Mouse (Mus musculus) thymus, postnatal 25 days (tissue): ENCODE results near the gene Slc23a2.

Source experiments
- DNase-seq: peaks from one replicate; pipeline ENCODE4 v3.0.0; 2022

Slc23a2 gene

GRCm38 (mm10) chr2:132017611-132018010 lies 127.3 kb downstream of the Slc23a2 start:
- DNase-seq = peak; percentile 44

- DNase-seq = no peak
These were observed 128.9 kb downstream of the Slc23a2 start for GRCm38 (mm10) chr2:132016034-132016433.

GRCm38 (mm10) chr2:132013152-132013551 lies 131.8 kb downstream of the Slc23a2 start:
- DNase-seq = no peak

- DNase-seq = no peak
These were observed 134.1 kb downstream of the Slc23a2 start for GRCm38 (mm10) chr2:132010781-132011180.

- DNase-seq = no peak
These were observed 136.7 kb downstream of the Slc23a2 start for GRCm38 (mm10) chr2:132008186-132008585.

- DNase-seq = no peak
These were observed 137.5 kb downstream of the Slc23a2 start for GRCm38 (mm10) chr2:132007475-132007819.

- DNase-seq = no peak
These were observed 138.1 kb downstream of the Slc23a2 start for GRCm38 (mm10) chr2:132006561-132007474.

- DNase-seq = no peak
These were observed 139.5 kb downstream of the Slc23a2 start for GRCm38 (mm10) chr2:132005445-132005844.

- no peak for DNase-seq
These were observed 140.3 kb downstream of the Slc23a2 start for GRCm38 (mm10) chr2:132004495-132005136.

- no peak for DNase-seq
These were observed 141.0 kb downstream of the Slc23a2 start for GRCm38 (mm10) chr2:132003916-132004315.
